Mouse (Mus musculus) intestine, embryonic 16.5 days (tissue): ENCODE data around the gene Engase. TPM values are rescaled to one million over a fixed set of nuclear protein-coding genes. Genes with fewer than 3 reads are reported as not detected.

ENCODE experiments used
- ATAC-seq: fragments of 200-750 bp; cut with Nextera tagmentation; 2 replicates; pipeline ENCODE4 v1.8.0; 2017; ENCODE audit warnings: moderate TSS enrichment, moderate library complexity
- H3K27ac ChIP-seq: fragments of 300-500 bp; sonication (generic); 2 replicates; pipeline ENCODE4 v1.5.1; 2014; ENCODE audit warnings: mild to moderate bottlenecking, low read length
- H3K27me3 ChIP-seq: fragments of 300-500 bp; sonication (generic); replicated peaks from 2 replicates; pipeline ENCODE4 v1.6.1; 2014; ENCODE audit warnings: low read length, control low read depth, mixed read lengths; ENCODE audit not compliant: control insufficient read depth, insufficient read depth
- H3K36me3 ChIP-seq: fragments of 300-500 bp; sonication (generic); 2 replicates; pipeline ENCODE4 v1.6.1; 2014; ENCODE audit warnings: low read length, control low read depth; ENCODE audit not compliant: control insufficient read depth, insufficient read depth
- H3K4me1 ChIP-seq: fragments of 300-500 bp; sonication (generic); 2 replicates; pipeline ENCODE4 v1.6.1; 2014; ENCODE audit warnings: low read length, control low read depth, mixed read lengths; ENCODE audit not compliant: control insufficient read depth, insufficient read depth
- H3K4me2 ChIP-seq: fragments of 300-500 bp; sonication (generic); 2 replicates; pipeline ENCODE4 v1.6.1; 2014; ENCODE audit warnings: low read depth, low read length, control low read depth
- H3K4me3 ChIP-seq: fragments of 300-500 bp; sonication (generic); 2 replicates; pipeline ENCODE4 v1.5.1; 2014; ENCODE audit warnings: mild to moderate bottlenecking, low read length
- H3K9ac ChIP-seq: fragments of 300-500 bp; sonication (generic); 2 replicates; pipeline ENCODE4 v1.6.1; 2014; ENCODE audit warnings: low read depth, low read length
- H3K9me3 ChIP-seq: fragments of 300-500 bp; sonication (generic); 2 replicates; pipeline ENCODE4 v1.6.1; 2016; ENCODE audit warnings: low read length, control low read depth; ENCODE audit not compliant: control insufficient read depth
- WGBS: fragments of 180-500 bp; shearing (Covaris S2); extraction: QIAGEN DNeasy Blood & Tissue Kit; methylation state at CpG from one replicate; pipeline ENCODE4 v1.1.7; 2014; 5-methylcytosine and 5-hydroxymethylcytosine counted together
- polyA plus RNA-seq: library from polyadenylated mRNA; unstranded; fragments of >200 nt; fragmentation: Nextera tagmentation; extraction: Ambion mirVana; gene quantifications from 2 replicates; pipeline ENCODE4 v1.2.1, GENCODE M21; 2015

The Engase gene
- polyA plus RNA-seq, 1 experiment from 2014 or later, result 13.5 TPM

DNA sequence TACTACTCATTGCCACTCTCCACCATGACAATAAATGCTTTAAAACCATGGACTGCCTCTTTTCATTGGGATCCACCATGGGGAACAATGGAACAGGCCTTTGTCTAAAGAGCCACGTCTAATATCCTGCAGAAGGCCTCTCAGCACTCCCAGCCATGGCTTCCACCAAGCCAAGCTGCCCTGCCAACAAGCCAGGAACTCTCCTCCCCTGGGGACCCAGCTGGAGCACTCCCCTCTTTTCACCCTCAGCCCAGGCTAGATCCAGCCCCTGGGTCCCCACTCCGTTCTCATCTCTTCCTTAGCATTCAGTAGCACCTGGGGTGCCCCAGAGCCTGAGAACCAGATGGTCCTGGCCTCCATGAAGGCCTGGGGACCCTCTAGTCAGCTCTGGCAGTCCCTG is 23.7 kb upstream of the Engase start:
- Histone ChIP-seq H3K9me3 (no peaks in the 10 kb centered on the region), H3K4me2 (no peak overlapping the region), H3K4me3 (no peak overlapping the region), H3K9ac (no peak overlapping the region), H3K4me1 (no peaks in the 10 kb centered on the region), H3K27me3 (no peaks in the 10 kb centered on the region), H3K36me3 (no peaks in the 10 kb centered on the region), H3K27ac (no peak overlapping the region)
- 65% methylated on average over 2 of the region's 2 CpGs for WGBS
- no peak for ATAC-seq

DNA sequence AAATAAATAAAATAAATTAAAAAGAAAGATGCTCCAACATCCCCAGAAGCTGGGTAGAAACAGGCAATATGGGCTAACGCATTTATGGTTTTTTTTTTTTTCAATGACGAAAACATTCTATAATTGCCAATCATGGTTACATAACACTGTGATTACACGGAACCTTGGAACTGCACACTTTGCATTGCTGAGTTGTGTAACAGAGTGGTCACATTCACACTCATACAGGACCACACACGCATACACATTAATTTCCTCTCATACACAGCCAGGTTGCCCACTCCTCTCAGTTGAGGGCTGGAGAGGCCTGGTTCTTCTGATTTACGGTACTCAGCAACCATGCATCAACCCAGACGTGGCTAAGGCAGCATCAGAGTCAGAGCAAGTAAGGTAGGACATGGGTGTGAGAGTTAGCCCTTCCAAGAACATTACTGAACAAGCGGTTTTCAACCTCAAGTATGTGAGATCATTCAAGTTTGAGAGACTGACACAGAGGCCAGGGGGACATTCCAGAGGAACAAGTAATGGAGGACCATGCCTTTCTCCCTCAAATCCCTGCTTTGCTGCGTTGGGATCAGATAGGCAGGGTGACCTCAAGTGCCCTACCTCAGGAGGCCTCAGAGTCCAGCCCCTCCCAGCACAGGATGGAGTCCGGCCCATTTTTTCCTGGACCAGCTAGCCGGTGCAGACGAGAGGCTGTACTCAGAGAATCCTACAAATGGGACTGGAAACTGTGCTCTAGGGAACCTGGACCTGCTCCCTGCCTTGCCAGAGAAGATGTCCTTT is 22.6 kb upstream of the Engase start:
- Histone ChIP-seq H3K4me3 (no peak overlapping the region), H3K27me3 (no peaks in the 10 kb centered on the region), H3K9me3 (no peaks in the 10 kb centered on the region), H3K4me2 (no peak overlapping the region), H3K27ac (no peak overlapping the region), H3K36me3 (no peaks in the 10 kb centered on the region), H3K4me1 (peaks cover 5% of the 10 kb centered on the region), H3K9ac (no peak overlapping the region)
- no peak for ATAC-seq
- 67% methylated on average over 11 of the region's 11 CpGs for WGBS

DNA sequence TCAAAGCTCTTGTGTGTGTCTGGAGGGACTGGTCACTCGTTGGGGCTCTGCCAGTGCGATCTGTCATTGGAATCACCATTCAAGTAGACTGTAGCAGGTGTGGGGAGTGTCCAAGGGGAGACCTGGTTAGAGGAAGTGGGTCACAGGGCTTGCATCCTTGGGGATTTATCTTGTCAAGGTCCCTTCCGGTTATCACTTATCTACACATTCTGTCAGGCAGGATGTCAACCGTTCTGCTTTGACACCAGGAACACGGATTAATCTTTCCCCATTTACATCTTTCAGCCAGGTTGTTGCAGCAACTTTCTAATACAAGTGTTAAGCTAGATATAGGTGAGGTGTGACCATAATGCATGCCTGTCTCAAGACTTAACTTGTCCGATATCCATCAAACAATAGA is 20.8 kb upstream of the Engase start:
- H3K27ac ChIP-seq, result no peak overlapping the region
- 79% methylated on average over 6 of the region's 6 CpGs for WGBS
- H3K27me3 ChIP-seq, result no peaks in the 10 kb centered on the region
- peaks cover 8% of the 10 kb centered on the region for H3K4me1 ChIP-seq
- no peak overlapping the region for H3K9ac ChIP-seq
- H3K9me3 ChIP-seq, result 0 out of 2 replicates have a peak, but pooled peaks cover 3% of the 10 kb centered on the region
- no peak overlapping the region for H3K4me3 ChIP-seq
- H3K4me2 ChIP-seq, result no peak overlapping the region
- no peaks in the 10 kb centered on the region for H3K36me3 ChIP-seq
- ATAC-seq, result no peak

- Histone ChIP-seq H3K4me3 (no peak overlapping the region), H3K27ac (no peak overlapping the region), H3K36me3 (no peaks in the 10 kb centered on the region), H3K27me3 (no peaks in the 10 kb centered on the region), H3K4me1 (peaks cover 8% of the 10 kb centered on the region), H3K4me2 (no peak overlapping the region), H3K9me3 (0 out of 2 replicates have a peak, but pooled peaks cover 3% of the 10 kb centered on the region), H3K9ac (no peak overlapping the region)
- WGBS, result 74% methylated on average over 11 of the region's 11 CpGs
- no peak for ATAC-seq
These were observed 19.7 kb upstream of the Engase start for GRCm38 (mm10) chr11:118456937-118457336.

DNA sequence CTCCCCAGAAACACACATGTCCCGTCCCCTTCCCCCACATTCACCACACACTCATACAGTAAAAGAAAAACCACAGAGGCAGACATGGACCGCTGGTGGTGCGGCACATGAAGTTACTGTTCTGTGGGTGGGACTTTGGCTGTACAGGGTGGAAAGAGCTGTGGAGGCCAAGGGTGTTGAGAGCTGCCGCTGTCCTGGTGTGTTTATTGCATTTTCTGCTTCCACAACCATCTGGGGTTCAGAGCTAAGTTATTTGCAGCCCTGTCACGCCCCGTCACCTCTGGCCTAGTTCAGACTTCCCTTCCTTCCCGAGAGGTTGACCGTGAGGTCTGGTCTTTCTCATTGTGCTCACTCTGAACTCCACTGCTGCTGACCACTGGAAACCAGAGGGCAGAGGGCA is 17.6 kb upstream of the Engase start:
- Histone ChIP-seq H3K4me2 (peak overlapping the region; percentile 19), H3K4me1 (peaks cover 8% of the 10 kb centered on the region), H3K9ac (peak overlapping the region; percentile 45; the same call in 1 of the 2 replicates), H3K36me3 (no peaks in the 10 kb centered on the region), H3K9me3 (0 out of 2 replicates have a peak, but pooled peaks cover 3% of the 10 kb centered on the region), H3K27ac (peak overlapping the region; percentile 61), H3K4me3 (0 out of 2 replicates have a peak overlapping the region, but pooled peaks have one; percentile 3), H3K27me3 (no peaks in the 10 kb centered on the region)
- ATAC-seq, result peak; percentile 79
- WGBS, result 27% methylated on average over 8 of the region's 8 CpGs

GRCm38 (mm10) chr11:118459536-118459935 is 17.1 kb upstream of the Engase start:
- H3K27me3 ChIP-seq, result no peaks in the 10 kb centered on the region
- peak overlapping the region; percentile 61; the same call in 1 of the 2 replicates for H3K27ac ChIP-seq
- no peak overlapping the region for H3K4me3 ChIP-seq
- peaks cover 8% of the 10 kb centered on the region for H3K4me1 ChIP-seq
- peak overlapping the region; percentile 19 for H3K4me2 ChIP-seq
- H3K9me3 ChIP-seq, result 0 out of 2 replicates have a peak, but pooled peaks cover 3% of the 10 kb centered on the region
- H3K36me3 ChIP-seq, result no peaks in the 10 kb centered on the region
- H3K9ac ChIP-seq, result peak overlapping the region; percentile 45; the same call in 1 of the 2 replicates
- peak; percentile 42; the same call in 1 of the 2 replicates for ATAC-seq
- WGBS, result 69% methylated on average over 4 of the region's 4 CpGs

- Histone ChIP-seq H3K27ac (no peak overlapping the region), H3K36me3 (no peaks in the 10 kb centered on the region), H3K9me3 (0 out of 2 replicates have a peak, but pooled peaks cover 3% of the 10 kb centered on the region), H3K9ac (no peak overlapping the region), H3K4me3 (no peak overlapping the region), H3K27me3 (no peaks in the 10 kb centered on the region), H3K4me1 (peaks cover 8% of the 10 kb centered on the region), H3K4me2 (no peak overlapping the region)
- no peak for ATAC-seq
- 64% methylated on average over 6 of the region's 6 CpGs for WGBS
These were observed 16.3 kb upstream of the Engase start for GRCm38 (mm10) chr11:118460280-118460679.

GRCm38 (mm10) chr11:118467441-118468035 is 9.1 kb upstream of the Engase start:
- Histone ChIP-seq H3K27ac (peak overlapping the region; percentile 89), H3K27me3 (no peaks in the 10 kb centered on the region), H3K9me3 (no peaks in the 10 kb centered on the region), H3K4me3 (no peak overlapping the region), H3K4me2 (no peak overlapping the region), H3K4me1 (peaks cover 18% of the 10 kb centered on the region), H3K36me3 (no peaks in the 10 kb centered on the region), H3K9ac (no peak overlapping the region)
- WGBS, result 47% methylated on average over 11 of the region's 11 CpGs
- peak; percentile 73 for ATAC-seq

DNA sequence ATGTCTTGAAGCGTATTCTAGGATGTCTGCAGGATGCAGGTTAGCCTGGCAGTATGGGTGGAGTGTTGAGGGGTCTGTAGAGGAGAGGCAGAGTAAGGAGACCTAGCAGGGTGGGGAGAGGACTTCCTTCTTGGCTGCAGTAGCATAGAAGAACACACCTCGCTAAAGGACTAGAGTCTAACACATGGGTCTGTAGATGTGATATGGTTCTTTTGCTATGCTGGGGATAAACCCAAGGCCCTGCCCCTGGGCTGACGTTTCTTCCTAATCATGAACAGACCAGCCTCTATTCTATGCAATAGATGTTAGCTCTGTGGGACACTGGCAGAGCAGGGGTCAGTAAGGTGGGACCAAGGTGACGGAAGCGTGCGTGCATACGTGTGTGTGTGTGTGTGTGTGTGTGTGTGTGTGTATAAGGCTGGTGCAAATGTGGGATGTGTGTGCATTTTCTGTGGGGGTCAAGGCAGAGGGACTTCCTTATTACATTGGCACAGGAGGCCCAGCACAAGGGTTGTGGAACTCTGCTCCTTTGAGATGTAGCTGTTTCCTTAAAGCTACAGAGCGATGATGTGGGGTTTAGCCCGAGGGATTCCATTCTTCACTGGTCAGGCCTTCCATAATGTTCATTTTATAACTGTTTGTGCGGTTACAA is 7.0 kb upstream of the Engase start:
- Histone ChIP-seq H3K9me3 (no peaks in the 10 kb centered on the region), H3K4me2 (peak overlapping the region; percentile 59), H3K9ac (peak overlapping the region; percentile 64), H3K4me3 (peak overlapping the region; percentile 32), H3K27ac (peak overlapping the region; percentile 99), H3K27me3 (no peaks in the 10 kb centered on the region), H3K36me3 (no peaks in the 10 kb centered on the region), H3K4me1 (peaks cover 27% of the 10 kb centered on the region)
- WGBS, result 56% methylated on average over 10 of the region's 10 CpGs
- peak; percentile 79 for ATAC-seq
